Mouse (Mus musculus) ES-CJ7 (cell line): ENCODE results near the gene Aars2.
A peak's percentile ranks its signal among the peaks of the same experiment; 100 is the strongest.

Source experiments
- DNase-seq: peaks from one replicate; pipeline ENCODE4 v3.0.0; 2011; ENCODE audit warnings: low read depth, low spot score

Gene Aars2

GRCm38 (mm10) chr17:45506700-45507189 is at the start of gene Aars2:
Aars2 (plus strand) TSS chr17:45506841.
- peak; percentile 94 for DNase-seq

- peak; percentile 91 for DNase-seq
These were observed 49.2 kb upstream of the Aars2 start for GRCm38 (mm10) chr17:45457487-45457886.

- DNase-seq, result peak; percentile 70
These were observed 48.1 kb upstream of the Aars2 start for GRCm38 (mm10) chr17:45458516-45458915.

GRCm38 (mm10) chr17:45459062-45459461 is 47.6 kb upstream of the Aars2 start:
- peak; percentile 67 for DNase-seq

GRCm38 (mm10) chr17:45462506-45462905 is 44.1 kb upstream of the Aars2 start:
- peak; percentile 74 for DNase-seq

- DNase-seq, result peak; percentile 57
These were observed 42.4 kb upstream of the Aars2 start for GRCm38 (mm10) chr17:45464255-45464654.

GRCm38 (mm10) chr17:45466701-45467100 is 39.9 kb upstream of the Aars2 start:
- peak; percentile 52 for DNase-seq

- DNase-seq, result peak; percentile 60
These were observed 38.3 kb upstream of the Aars2 start for GRCm38 (mm10) chr17:45468302-45468701.

GRCm38 (mm10) chr17:45470726-45471125 is 35.9 kb upstream of the Aars2 start:
- DNase-seq, result no peak

- DNase-seq, result peak; percentile 68
These were observed 33.0 kb upstream of the Aars2 start for GRCm38 (mm10) chr17:45473667-45474066.

- DNase-seq, result peak; percentile 53
These were observed 32.5 kb upstream of the Aars2 start for GRCm38 (mm10) chr17:45474146-45474545.

GRCm38 (mm10) chr17:45474669-45475465 is 31.8 kb upstream of the Aars2 start, which contains the start of gene Spats1:
Spats1 (minus strand) TSS chr17:45475415.
- peak; percentile 99 for DNase-seq

- DNase-seq, result peak; percentile 86
These were observed 28.3 kb upstream of the Aars2 start for GRCm38 (mm10) chr17:45478234-45478825.

- DNase-seq, result no peak
These were observed 26.2 kb upstream of the Aars2 start for GRCm38 (mm10) chr17:45480429-45480828.

- no peak for DNase-seq
These were observed 21.1 kb upstream of the Aars2 start for GRCm38 (mm10) chr17:45485581-45485980.

- peak; percentile 65 for DNase-seq
These were observed 19.4 kb upstream of the Aars2 start for GRCm38 (mm10) chr17:45487216-45487615.

GRCm38 (mm10) chr17:45488321-45489254 is 18.1 kb upstream of the Aars2 start:
- no peak for DNase-seq

- no peak for DNase-seq
These were observed 16.9 kb upstream of the Aars2 start for GRCm38 (mm10) chr17:45489736-45490135.

GRCm38 (mm10) chr17:45490532-45491154 is 16.0 kb upstream of the Aars2 start:
- no peak for DNase-seq

GRCm38 (mm10) chr17:45495398-45495797 is 11.2 kb upstream of the Aars2 start:
- DNase-seq, result peak; percentile 95

GRCm38 (mm10) chr17:45498397-45498796 is 8.2 kb upstream of the Aars2 start:
- no peak for DNase-seq
